Mouse (Mus musculus): ENCODE measurements around the gene Gemin2.

The Gemin2 gene

DNA sequence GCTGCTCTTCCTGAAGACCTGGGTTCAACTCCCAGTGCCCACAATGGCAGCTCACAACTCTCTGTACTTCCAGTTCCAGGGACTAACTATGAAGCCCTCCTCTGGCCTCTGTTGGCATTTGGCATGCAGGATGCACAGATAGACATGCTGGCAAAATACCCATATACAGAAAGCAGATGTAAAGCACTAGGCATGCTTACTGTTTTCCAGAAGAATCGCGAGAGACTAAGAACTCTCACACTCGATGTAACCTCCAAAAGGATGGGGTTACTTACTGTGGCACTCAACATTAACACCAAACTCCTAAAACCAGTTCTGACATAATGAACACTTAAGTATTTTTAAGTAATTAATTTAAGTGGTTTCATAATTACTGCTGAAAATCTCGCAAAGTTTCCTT, 47.1 kb downstream of the Gemin2 start:
- no peak for DNase-seq

- DNase-seq: peak; percentile 85
Measured at GRCm38 (mm10) chr12:59060993-59061595, 47.9 kb downstream of the Gemin2 start, which contains the start of gene Trappc6b. Gene Trappc6b, minus strand, starts transcription at chr12:59061472.

- no peak for DNase-seq
Measured at GRCm38 (mm10) chr12:59064837-59065236, 51.6 kb downstream of the Gemin2 start.

DNA sequence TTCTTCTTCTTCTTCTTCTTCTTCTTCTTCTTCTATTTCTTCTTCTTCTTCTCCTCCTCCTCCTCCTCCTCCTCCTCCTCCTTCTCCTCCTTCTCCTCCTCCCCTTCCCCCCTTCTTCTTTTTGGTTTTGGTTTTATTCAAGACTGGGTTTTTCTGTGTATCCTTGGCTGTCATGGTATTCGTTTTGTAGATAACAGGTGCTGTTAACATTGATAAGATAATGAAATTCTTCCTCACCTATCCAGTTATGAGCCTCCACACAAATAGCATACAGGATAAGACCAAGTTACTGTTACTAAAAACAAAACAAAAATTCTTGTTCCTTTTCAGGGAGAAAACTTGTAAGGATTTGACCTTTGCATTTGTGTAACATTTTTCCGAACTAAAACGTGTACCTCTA, 52.6 kb downstream of the Gemin2 start:
- DNase-seq: no peak

DNA sequence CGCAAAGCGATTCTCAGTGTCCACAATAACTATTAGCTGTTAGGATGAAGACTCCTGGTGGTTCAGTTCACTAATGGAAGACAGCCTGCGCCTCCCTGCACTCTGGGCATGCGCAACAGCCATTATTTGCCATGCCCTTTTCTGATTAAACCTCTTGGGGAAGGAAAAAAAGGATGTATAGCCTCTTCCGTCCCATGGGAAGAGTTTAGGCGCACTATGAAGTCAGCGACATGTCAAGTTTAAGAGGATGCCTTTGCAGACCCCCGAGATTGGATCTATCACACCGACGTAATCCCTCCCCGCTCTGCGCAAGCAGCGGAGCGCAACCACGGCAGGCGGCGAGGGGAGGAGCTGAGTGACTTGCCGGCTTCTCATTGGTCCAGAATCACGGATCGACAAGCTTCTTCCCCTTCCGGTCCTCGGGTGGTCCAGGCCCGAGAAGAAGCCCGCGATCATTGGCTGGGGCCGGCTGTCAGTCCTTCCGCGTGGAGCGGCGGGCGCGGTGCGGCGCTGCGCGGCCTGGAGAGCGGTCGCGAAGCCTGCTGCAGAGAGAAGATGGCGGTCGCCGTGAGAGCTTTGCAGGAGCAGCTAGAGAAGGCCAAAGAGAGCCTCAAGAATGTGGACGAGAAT, 53.4 kb downstream of the Gemin2 start, which contains the start of gene Pnn:
Gene Pnn (plus strand): TSS at position 437 of the 630 bp plus-strand sequence.
- DNase-seq: peak; percentile 99

DNA sequence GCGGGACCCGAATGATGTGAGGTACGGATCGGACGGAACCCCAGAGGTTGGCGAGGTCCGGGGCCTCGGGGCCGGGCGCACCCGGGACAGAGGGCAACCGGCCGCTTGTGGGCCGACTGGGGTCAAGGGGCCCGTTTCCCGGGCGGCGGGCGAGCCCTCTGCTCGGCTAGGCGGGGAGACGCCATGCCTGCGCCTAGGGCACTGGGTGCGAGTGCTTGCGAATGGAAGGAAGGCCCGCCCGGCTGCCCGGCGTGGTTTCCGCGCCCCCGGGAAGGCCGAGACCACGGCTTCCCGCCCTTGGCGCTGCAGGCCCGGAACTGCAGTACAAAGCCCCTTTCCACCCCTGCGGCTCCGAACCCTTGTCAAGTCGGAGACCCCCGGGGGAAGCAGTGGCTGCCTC, 53.9 kb downstream of the Gemin2 start:
- DNase-seq: no peak

- no peak for DNase-seq
Measured at GRCm38 (mm10) chr12:59068791-59069190, 55.6 kb downstream of the Gemin2 start.

DNA sequence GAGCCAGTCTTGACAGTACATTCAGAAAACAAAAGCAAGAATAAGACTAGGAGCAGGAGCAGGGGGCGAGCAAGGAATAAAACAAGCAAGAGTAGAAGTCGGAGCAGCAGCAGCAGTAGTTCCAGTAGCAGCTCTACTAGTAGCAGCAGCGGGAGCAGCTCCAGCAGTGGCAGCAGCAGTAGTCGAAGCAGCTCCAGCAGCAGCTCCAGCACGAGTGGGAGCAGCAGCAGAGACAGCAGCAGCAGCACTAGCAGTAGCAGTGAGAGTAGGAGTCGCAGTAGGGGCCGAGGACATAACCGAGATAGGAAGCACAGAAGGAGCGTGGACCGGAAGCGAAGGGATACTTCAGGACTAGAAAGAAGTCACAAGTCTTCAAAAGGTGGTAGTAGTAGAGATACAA, 59.1 kb downstream of the Gemin2 start:
- peak; percentile 42 for DNase-seq

DNA sequence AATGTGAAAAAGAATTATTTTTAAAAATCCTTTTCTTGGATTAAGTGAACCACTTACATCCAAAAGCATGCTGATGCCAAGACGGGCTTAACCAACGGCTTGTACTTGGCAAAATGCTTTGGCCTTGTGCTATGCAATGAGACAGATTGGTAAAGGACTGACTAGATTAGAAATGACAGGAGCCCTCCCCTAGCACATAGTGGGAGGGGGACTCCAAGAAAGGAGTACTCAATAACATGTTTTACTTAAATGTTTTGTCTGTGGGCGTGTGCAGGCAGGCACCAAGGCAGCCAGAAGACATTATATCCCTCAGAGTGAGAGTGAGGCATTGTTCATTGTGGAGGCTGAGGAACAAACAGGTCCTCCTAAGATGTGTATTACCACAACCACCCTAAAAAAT, 60.9 kb downstream of the Gemin2 start:
- DNase-seq: peak; percentile 20

- DNase-seq: no peak
Measured at GRCm38 (mm10) chr12:59076996-59077395, 63.8 kb downstream of the Gemin2 start.

- DNase-seq: no peak
Measured at GRCm38 (mm10) chr12:59077883-59078282, 64.7 kb downstream of the Gemin2 start.

All from right cerebral cortex, adult 18-20 months (tissue).